Mouse (Mus musculus): Measurements from ENCODE around the gene Olfm4. TPM values are rescaled to one million over a fixed set of nuclear protein-coding genes. Genes with fewer than 3 reads are reported as not detected.

Gene Olfm4
- polyA plus RNA-seq, 1 experiment from 2014 or later = 0.50 TPM

- no peak overlapping the region for H3K4me3 ChIP-seq
- H3K4me1 ChIP-seq = peaks cover 8% of the 10 kb centered on the region; the same call in 1 of the 2 replicates
- no peak overlapping the region for H3K27ac ChIP-seq (replicated peaks)
- 67% methylated on average over 4 of the region's 4 CpGs for WGBS
- H3K27me3 ChIP-seq = no peaks in the 10 kb centered on the region
- no peak overlapping the region for H3K4me2 ChIP-seq (replicated peaks)
- no peak overlapping the region for H3K9ac ChIP-seq (replicated peaks)
- no peaks in the 10 kb centered on the region for H3K9me3 ChIP-seq
- H3K36me3 ChIP-seq = no peaks in the 10 kb centered on the region
- ATAC-seq (ENCODE audit: low FRiP score, low read depth) = peak; percentile 78
These were observed 55.9 kb downstream of the Olfm4 start for GRCm38 (mm10) chr14:80039645-80040272.

GRCm38 (mm10) chr14:80046104-80046734 lies 62.3 kb downstream of the Olfm4 start:
- Histone ChIP-seq H3K4me2 (replicated peaks) (no peak overlapping the region), H3K27me3 (no peaks in the 10 kb centered on the region), H3K4me1 (peaks cover 10% of the 10 kb centered on the region), H3K9ac (replicated peaks) (no peak overlapping the region), H3K4me3 (no peak overlapping the region), H3K9me3 (no peaks in the 10 kb centered on the region), H3K36me3 (no peaks in the 10 kb centered on the region), H3K27ac (replicated peaks) (no peak overlapping the region)
- WGBS = 96% methylated on average over 6 of the region's 6 CpGs
- ATAC-seq (ENCODE audit: low FRiP score, low read depth) = no peak

- Histone ChIP-seq H3K9me3 (no peaks in the 10 kb centered on the region), H3K4me3 (no peak overlapping the region), H3K9ac (replicated peaks) (no peak overlapping the region), H3K4me2 (replicated peaks) (no peak overlapping the region), H3K27ac (replicated peaks) (peak overlapping the region; percentile 39; the same call in 1 of the 2 replicates), H3K36me3 (no peaks in the 10 kb centered on the region), H3K4me1 (peaks cover 10% of the 10 kb centered on the region), H3K27me3 (no peaks in the 10 kb centered on the region)
- WGBS = 47% methylated on average over 5 of the region's 5 CpGs
- ATAC-seq (ENCODE audit: low FRiP score, low read depth) = no peak
These were observed 63.7 kb downstream of the Olfm4 start for GRCm38 (mm10) chr14:80047368-80048101.

- Histone ChIP-seq H3K27me3 (no peaks in the 10 kb centered on the region), H3K4me1 (no peaks in the 10 kb centered on the region), H3K36me3 (no peaks in the 10 kb centered on the region), H3K4me2 (replicated peaks) (no peak overlapping the region), H3K9ac (replicated peaks) (no peak overlapping the region), H3K4me3 (no peak overlapping the region), H3K9me3 (no peaks in the 10 kb centered on the region), H3K27ac (replicated peaks) (no peak overlapping the region)
- 67% methylated on average over 3 of the region's 3 CpGs for WGBS
- ATAC-seq (ENCODE audit: low FRiP score, low read depth) = no peak
These were observed 71.8 kb downstream of the Olfm4 start for GRCm38 (mm10) chr14:80055725-80056124.

GRCm38 (mm10) chr14:80061686-80062085 lies 77.8 kb downstream of the Olfm4 start:
- H3K9me3 ChIP-seq = no peaks in the 10 kb centered on the region
- H3K4me1 ChIP-seq = no peaks in the 10 kb centered on the region
- no peak overlapping the region for H3K9ac ChIP-seq (replicated peaks)
- ATAC-seq (ENCODE audit: low FRiP score, low read depth) = no peak
- no peak overlapping the region for H3K27ac ChIP-seq (replicated peaks)
- no peaks in the 10 kb centered on the region for H3K36me3 ChIP-seq
- no peak overlapping the region for H3K4me2 ChIP-seq (replicated peaks)
- H3K4me3 ChIP-seq = no peak overlapping the region
- H3K27me3 ChIP-seq = no peaks in the 10 kb centered on the region
- 91% methylated on average over 3 of the region's 3 CpGs for WGBS

- Histone ChIP-seq H3K27me3 (no peaks in the 10 kb centered on the region), H3K4me1 (no peaks in the 10 kb centered on the region), H3K9ac (replicated peaks) (no peak overlapping the region), H3K9me3 (no peaks in the 10 kb centered on the region), H3K4me3 (no peak overlapping the region), H3K36me3 (no peaks in the 10 kb centered on the region), H3K4me2 (replicated peaks) (no peak overlapping the region), H3K27ac (replicated peaks) (no peak overlapping the region)
- WGBS = 83% methylated on average over 9 of the region's 9 CpGs
- no peak for ATAC-seq (ENCODE audit: low FRiP score, low read depth)
These were observed 79.0 kb downstream of the Olfm4 start for GRCm38 (mm10) chr14:80062896-80063295.

GRCm38 (mm10) chr14:80070580-80070979 lies 86.7 kb downstream of the Olfm4 start:
- Histone ChIP-seq H3K36me3 (no peaks in the 10 kb centered on the region), H3K27me3 (no peaks in the 10 kb centered on the region), H3K4me1 (no peaks in the 10 kb centered on the region; the same call in 1 of the 2 replicates), H3K9me3 (no peaks in the 10 kb centered on the region), H3K4me2 (replicated peaks) (no peak overlapping the region), H3K4me3 (no peak overlapping the region), H3K27ac (replicated peaks) (no peak overlapping the region), H3K9ac (replicated peaks) (no peak overlapping the region)
- WGBS = 83% methylated on average over 3 of the region's 3 CpGs
- ATAC-seq (ENCODE audit: low FRiP score, low read depth) = no peak

Other genes with a start within 250 kb of the Olfm4 start
- 70.7 and 73.6 TPM in 2 replicates for gene Pcdh8, start 212.8 kb upstream of the Olfm4 start, polyA plus RNA-seq (2016; fragmentation: Nextera tagmentation; extraction: Ambion mirVana)

Data from midbrain, embryonic 12.5 days (tissue).